Mouse (Mus musculus) erythroblast, embryonic 14.5 days (primary cell): ENCODE results near the gene Sctr. TPM values are rescaled to one million over a fixed set of nuclear protein-coding genes. Genes with fewer than 3 reads are reported as not detected.

Experiments
- H3K27me3 ChIP-seq: 2 replicates; pipeline ENCODE4 v1.6.1; 2012; ENCODE audit warnings: inconsistent platforms; ENCODE audit not compliant: control insufficient read depth
- H3K36me3 ChIP-seq: 2 replicates; pipeline ENCODE4 v1.6.1; 2012; ENCODE audit warnings: mild to moderate bottlenecking, inconsistent platforms; ENCODE audit not compliant: control insufficient read depth
- H3K4me1 ChIP-seq: 2 replicates; pipeline ENCODE4 v1.6.1; 2012; ENCODE audit warnings: inconsistent platforms; ENCODE audit not compliant: control insufficient read depth
- H3K4me3 ChIP-seq: replicated peaks from 2 replicates; pipeline ENCODE3; 2012; ENCODE audit warnings: moderate library complexity, mild to moderate bottlenecking, inconsistent platforms
- H3K9me3 ChIP-seq: 2 replicates; pipeline ENCODE4 v1.6.1; 2012; ENCODE audit warnings: low read length, inconsistent platforms, mixed read lengths; ENCODE audit not compliant: control insufficient read depth
- GATA1 ChIP-seq: IDR thresholded peaks from 2 replicates; pipeline ENCODE4 v1.6.1; 2012; ENCODE audit warnings: low read length, inconsistent platforms, mixed read lengths
- TAL1 ChIP-seq: IDR thresholded peaks from 3 replicates; pipeline ENCODE4 v1.6.1; 2012; ENCODE audit warnings: low read length, inconsistent platforms, mixed read lengths
- polyA plus RNA-seq: library from polyadenylated mRNA; stranded (reverse); fragments of >175 nt; gene quantifications from 2 replicates; pipeline ENCODE4 v1.2.3, GENCODE M21; 2012

Gene Sctr
- polyA plus RNA-seq, 1 experiment, result not detected

DNA sequence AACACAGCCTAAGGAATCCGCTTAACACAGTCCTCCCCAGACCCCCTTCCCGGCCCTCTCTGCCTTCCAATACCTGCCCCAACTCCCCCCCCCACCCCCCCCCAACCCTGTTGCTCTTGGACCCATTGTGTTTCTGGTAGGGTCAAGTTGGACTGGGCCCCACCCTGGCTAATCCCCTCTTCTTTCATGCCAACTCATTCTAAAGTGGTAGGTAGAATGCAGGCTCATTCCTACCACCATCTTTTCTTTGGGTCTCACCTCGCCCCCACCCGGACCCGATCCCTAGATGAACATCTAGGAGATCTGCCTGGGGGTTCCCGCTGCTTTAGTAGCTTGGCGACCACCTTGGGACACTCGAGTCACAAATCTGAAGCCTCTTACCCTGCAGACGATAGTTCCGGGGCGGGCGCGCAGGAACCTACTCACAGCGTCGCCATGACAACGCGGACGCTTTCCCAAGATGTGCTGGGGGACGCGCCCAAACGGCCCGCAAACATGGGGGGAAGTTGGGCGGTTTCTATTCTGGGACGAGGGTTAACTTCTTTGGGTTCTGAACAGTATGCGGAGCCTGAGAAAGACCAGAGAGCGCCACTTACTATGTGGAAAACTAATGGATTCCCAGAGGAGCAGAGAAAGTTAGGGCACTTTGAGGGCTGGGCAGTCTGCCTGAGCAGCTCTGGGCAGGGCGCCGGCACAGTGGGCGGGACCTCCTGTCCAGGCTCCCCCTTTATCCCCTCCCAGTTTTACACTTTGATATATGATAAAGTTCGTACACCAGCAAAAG is 9.7 kb upstream of the Sctr start, which contains the start of gene Cfap221:
Cfap221 (minus strand) TSS at position 437 of the 784 bp plus-strand sequence.
- H3K27me3 ChIP-seq, result no peaks in the 10 kb centered on the region
- H3K4me3 ChIP-seq, result peak within 1 kb of the TSS; percentile 47
- H3K9me3 ChIP-seq, result no peaks in the 10 kb centered on the region
- TF ChIP-seq TAL1 (no peak), GATA1 (no peak)
- H3K4me1 ChIP-seq, result peaks cover 6% of the 10 kb centered on the region
- H3K36me3 ChIP-seq, result no peaks in the 10 kb centered on the region

DNA sequence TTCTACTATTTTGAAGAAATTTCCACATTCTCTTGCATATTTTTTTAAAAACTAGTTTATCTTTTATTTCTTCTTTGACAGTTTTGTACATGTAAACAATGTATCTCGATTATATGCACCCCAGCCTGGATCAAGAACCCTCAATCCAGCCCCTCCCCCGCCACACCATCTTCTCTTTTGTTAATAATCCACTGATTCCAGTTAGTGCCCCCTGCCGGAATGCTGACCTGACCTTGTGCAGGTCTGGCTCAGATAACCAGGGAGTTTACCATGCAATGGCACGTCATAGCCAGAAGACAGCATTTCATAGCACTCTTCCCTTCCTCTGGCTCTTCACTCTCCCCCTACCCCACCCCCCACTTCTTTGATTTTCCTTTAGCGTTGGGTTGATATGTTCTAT is 9.1 kb upstream of the Sctr start:
- TF ChIP-seq GATA1, result no peak
- TF ChIP-seq TAL1, result no peak
- peaks cover 6% of the 10 kb centered on the region for H3K4me1 ChIP-seq
- H3K9me3 ChIP-seq, result no peaks in the 10 kb centered on the region
- no peaks in the 10 kb centered on the region for H3K36me3 ChIP-seq
- no peaks in the 10 kb centered on the region for H3K27me3 ChIP-seq
- H3K4me3 ChIP-seq, result no peak overlapping the region

DNA sequence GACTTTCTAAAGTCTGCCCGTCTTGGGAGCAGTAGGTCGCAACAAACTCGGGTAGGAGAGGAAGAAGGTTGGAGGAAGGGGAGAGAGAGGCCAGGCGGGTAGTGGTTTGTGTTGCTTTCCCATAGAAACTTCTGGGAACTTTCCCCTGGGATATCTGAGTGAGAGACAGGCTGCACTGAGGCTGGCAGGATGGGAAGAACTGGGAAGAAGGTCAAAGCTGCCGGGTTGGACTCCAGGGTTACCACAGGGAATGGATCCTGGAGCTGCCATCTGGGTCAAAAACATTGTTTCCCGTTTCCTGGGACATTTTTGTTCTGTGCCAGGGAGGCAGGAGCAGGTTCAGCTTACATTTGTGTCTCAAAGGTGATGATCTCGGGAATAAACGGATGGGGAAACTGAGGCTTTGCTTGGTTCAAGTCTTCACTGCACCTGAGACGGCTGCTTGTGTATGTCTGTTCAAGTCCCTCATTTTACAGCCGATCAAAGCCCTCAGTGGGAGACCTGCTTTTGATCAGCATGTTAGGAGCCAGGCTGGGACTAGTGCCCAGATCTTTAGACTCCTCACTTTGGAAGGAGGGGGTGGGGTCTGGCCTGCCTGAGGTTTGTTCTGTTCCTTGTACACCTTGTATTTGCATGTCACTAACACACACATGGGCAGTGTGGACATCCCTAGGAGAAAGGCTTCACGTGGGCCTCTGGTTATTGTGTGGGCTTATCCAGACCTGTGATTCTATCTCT is 1.3 kb downstream of the Sctr start:
- H3K36me3 ChIP-seq, result no peaks in the 10 kb centered on the region
- H3K9me3 ChIP-seq, result no peaks in the 10 kb centered on the region
- H3K4me1 ChIP-seq, result no peaks in the 10 kb centered on the region
- H3K27me3 ChIP-seq, result peaks cover 40% of the 10 kb centered on the region
- TF ChIP-seq TAL1, result no peak
- TF ChIP-seq GATA1, result no peak
- no peak overlapping the region for H3K4me3 ChIP-seq

DNA sequence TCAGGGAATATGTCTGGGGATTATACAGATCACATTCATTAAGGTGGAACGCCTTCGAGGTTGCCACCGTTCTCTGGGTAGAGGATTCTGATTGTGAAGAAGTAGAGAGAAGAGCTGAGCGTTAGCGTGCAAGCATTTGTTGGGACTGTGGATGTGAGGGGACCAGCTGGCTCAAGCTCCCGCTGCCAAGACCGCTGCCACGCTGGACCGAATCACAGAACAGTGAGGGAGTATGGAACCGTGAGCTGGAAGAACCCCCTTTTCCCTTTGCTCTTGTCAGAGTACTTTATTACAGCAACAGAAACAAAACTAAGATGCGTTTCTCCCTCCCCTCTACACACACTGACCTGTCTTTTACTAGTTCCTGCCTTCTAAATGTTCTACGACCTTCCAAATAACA is 5.9 kb downstream of the Sctr start:
- Histone ChIP-seq H3K27me3 (peaks cover 15% of the 10 kb centered on the region), H3K4me3 (no peak overlapping the region), H3K4me1 (no peaks in the 10 kb centered on the region)

DNA sequence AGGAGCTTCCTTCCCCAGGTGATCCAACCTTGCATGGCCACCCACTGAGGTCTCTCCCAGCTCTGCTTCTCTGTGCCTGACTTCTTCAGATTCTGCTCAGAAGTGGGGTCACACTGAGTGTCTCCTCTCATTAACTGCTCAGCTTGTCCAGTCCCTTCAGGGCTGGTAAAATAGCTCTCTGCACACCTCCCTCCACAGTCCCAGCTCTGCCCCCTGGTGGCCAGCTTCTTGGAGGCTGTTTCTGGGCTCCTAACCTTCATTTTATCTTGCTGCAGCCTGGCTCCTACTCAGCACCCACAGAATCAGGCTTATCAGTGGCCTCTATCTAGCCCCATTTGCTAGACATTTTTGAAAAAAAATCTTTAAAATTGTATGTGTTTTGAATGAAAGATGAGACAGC is 6.4 kb downstream of the Sctr start:
- Histone ChIP-seq H3K9me3 (no peaks in the 10 kb centered on the region), H3K27me3 (peaks cover 11% of the 10 kb centered on the region), H3K4me3 (no peak overlapping the region), H3K4me1 (no peaks in the 10 kb centered on the region), H3K36me3 (no peaks in the 10 kb centered on the region)
- TF ChIP-seq GATA1 (peak; percentile 27; the same call in 1 of the 2 replicates), TAL1 (no peak)

More for the DNA sequence above, 5.9 kb downstream of the Sctr start:
- H3K9me3 ChIP-seq, result no peaks in the 10 kb centered on the region
- no peak for TF ChIP-seq GATA1
- TF ChIP-seq TAL1, result no peak
- H3K36me3 ChIP-seq, result no peaks in the 10 kb centered on the region

DNA sequence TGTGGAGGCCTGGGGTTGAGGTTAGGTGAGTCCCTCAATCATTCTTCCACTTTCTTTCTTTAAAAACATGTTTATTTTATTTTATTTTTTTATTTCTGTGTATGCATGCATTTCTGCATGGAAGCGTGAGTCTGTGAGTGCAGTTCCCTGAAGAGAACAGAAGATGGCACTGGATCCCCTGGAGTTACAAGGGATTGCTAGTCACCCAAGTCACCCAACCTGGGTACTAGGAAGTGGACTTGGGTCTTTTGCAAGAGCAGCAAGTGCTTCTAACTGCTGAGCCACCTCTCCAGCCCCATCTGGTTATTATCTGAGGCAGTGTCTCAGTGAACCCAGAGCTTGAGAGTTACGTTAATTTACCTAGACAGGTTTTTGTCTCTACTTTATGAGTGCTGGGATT is 9.5 kb downstream of the Sctr start:
- Histone ChIP-seq H3K27me3 (no peaks in the 10 kb centered on the region), H3K4me3 (no peak overlapping the region)
- TF ChIP-seq GATA1 (no peak), TAL1 (no peak)

DNA sequence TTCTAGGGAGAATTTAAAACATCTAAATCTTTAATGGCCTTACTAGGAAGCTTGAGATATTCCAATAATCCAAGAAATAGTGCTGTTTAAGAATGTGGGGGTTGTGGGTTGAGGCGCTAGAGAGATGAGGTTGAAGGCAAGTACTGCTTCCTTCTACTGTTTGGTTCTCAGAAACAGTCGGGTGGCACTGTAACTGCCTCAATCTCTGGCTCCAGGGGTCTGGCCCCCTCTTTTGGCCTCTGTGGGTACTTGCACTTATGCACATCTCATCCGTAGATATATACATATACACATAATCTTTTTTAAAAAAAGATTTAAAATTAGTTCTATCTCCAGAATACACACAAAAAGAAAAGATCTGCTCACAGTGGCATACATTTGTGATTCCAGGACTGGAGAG is 12.2 kb downstream of the Sctr start:
- no peaks in the 10 kb centered on the region for H3K36me3 ChIP-seq

More for the DNA sequence above, 9.5 kb downstream of the Sctr start:
- no peaks in the 10 kb centered on the region for H3K4me1 ChIP-seq
- no peaks in the 10 kb centered on the region for H3K36me3 ChIP-seq
- H3K9me3 ChIP-seq, result no peaks in the 10 kb centered on the region

DNA sequence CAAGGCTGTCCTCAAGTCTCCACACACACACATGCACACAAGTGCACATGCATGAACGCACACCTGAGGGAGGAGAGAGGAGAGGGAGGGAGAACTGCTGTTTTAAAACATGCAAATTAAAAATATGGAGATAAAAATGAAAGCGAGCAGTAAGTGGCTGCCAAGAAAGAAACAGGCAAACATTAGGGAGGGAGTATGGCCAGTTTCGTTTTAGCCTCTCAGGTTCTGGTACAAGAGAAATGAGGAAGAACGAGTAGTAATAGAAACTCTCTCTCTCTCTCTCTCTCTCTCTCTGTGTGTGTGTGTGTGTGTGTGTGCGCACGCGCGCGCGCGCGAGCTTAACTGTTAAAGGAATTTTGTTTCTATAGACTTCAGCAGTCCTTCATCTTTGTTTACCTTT is 12.7 kb downstream of the Sctr start:
- H3K27me3 ChIP-seq, result no peaks in the 10 kb centered on the region
- H3K4me1 ChIP-seq, result no peaks in the 10 kb centered on the region
- TF ChIP-seq GATA1, result no peak
- no peak for TF ChIP-seq TAL1
- no peaks in the 10 kb centered on the region for H3K36me3 ChIP-seq
- H3K9me3 ChIP-seq, result no peaks in the 10 kb centered on the region
- H3K4me3 ChIP-seq, result no peak overlapping the region

More for the DNA sequence above, 12.2 kb downstream of the Sctr start:
- TF ChIP-seq TAL1, result no peak
- no peak for TF ChIP-seq GATA1
- Histone ChIP-seq H3K4me3 (no peak overlapping the region), H3K9me3 (no peaks in the 10 kb centered on the region), H3K27me3 (no peaks in the 10 kb centered on the region), H3K4me1 (no peaks in the 10 kb centered on the region)

DNA sequence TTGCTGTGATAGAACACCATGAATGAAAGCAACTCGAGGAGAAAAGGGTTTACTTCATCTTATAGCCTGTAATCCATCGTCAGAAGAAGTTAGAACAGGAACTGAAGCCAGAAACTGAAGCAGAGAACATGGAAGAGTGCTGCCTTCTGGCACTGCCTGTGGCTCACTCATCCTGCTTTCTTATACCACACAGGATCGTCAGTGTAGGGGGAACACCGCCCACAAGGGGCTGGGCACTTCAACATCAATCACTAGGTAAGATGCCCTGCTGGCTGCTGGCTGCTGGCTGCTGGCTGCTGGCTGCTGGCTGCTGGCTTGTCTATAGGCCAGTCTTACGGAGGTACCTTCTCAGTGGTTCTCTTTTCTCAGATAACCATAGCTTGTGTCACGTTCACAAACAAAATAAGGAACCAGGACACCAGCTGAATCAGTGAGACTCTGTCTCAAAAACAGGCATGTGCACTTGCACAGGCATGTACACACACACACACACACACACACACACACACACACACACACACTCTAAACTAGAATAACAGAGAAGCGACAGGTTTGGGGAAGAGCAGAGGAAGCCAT is 13.7 kb downstream of the Sctr start:
- TF ChIP-seq GATA1 (no peak), TAL1 (no peak)
- Histone ChIP-seq H3K36me3 (no peaks in the 10 kb centered on the region), H3K27me3 (no peaks in the 10 kb centered on the region), H3K4me3 (no peak overlapping the region), H3K4me1 (no peaks in the 10 kb centered on the region), H3K9me3 (no peaks in the 10 kb centered on the region)
